Mouse (Mus musculus) gastrocnemius, postnatal 25 days (tissue): ENCODE measurements around the gene Josd2. TPM values are rescaled to one million over a fixed set of nuclear protein-coding genes. Genes with fewer than 3 reads are reported as not detected.

Experiments used
- DNase-seq: peaks from one replicate; pipeline ENCODE4 v3.0.0; 2022
- long read RNA-seq, 2 experiments: library from polyadenylated mRNA; stranded (forward); transcript quantifications; one replicate each; pipeline ENCODE4 v2.0.0; 2021
- total RNA-seq, 2 experiments: library from RNA; stranded (reverse); gene quantifications; 1 replicate in 1 of 2; 2 replicates in 1 of 2; pipeline ENCODE4 v1.2.3; 2021

Gene Josd2
- 10 to 100 TPM; 62.8 to 69.1 TPM for total RNA-seq
- long read RNA-seq, experiment 1, transcript Josd2-204 (5 exons, 864 nt) = major isoform, 37 of 71 reads
- long read RNA-seq, experiment 1, transcript Josd2-203 (6 exons, 922 nt) = minor isoform, 6 of 71 reads
- long read RNA-seq, experiment 1, partial matches to known transcripts = 10 of 71 reads
- long read RNA-seq, experiment 1, other reads (novel, unspliced or antisense) = 8 of 71 reads
- long read RNA-seq, experiment 2, transcript Josd2-204 (5 exons, 864 nt) = major isoform, 31 of 51 reads
- long read RNA-seq, experiment 2, partial matches to known transcripts = 4 of 51 reads
- long read RNA-seq, experiment 2, other reads (novel, unspliced or antisense) = 6 of 51 reads

GRCm38 (mm10) chr7:44467811-44468411, at the start of gene Josd2:
Josd2 (plus strand) TSS chr7:44467980.
- peak; percentile 97 for DNase-seq

- no peak for DNase-seq
Observed at GRCm38 (mm10) chr7:44427666-44428065, 40.1 kb upstream of the Josd2 start.

GRCm38 (mm10) chr7:44428171-44428950, 39.4 kb upstream of the Josd2 start:
- DNase-seq = no peak

GRCm38 (mm10) chr7:44428968-44429521, 38.7 kb upstream of the Josd2 start, which contains the start of gene Lrrc4b:
Lrrc4b (plus strand) TSS chr7:44429018.
- DNase-seq = no peak

GRCm38 (mm10) chr7:44429534-44430488, 38.0 kb upstream of the Josd2 start:
- no peak for DNase-seq

- no peak for DNase-seq
Observed at GRCm38 (mm10) chr7:44432550-44432949, 35.2 kb upstream of the Josd2 start.

- no peak for DNase-seq
Observed at GRCm38 (mm10) chr7:44433371-44433770, 34.4 kb upstream of the Josd2 start.

GRCm38 (mm10) chr7:44434089-44434488, 33.7 kb upstream of the Josd2 start:
- DNase-seq = no peak

- DNase-seq = no peak
Observed at GRCm38 (mm10) chr7:44435796-44436195, 32.0 kb upstream of the Josd2 start.

GRCm38 (mm10) chr7:44436267-44436666, 31.5 kb upstream of the Josd2 start:
- no peak for DNase-seq

GRCm38 (mm10) chr7:44437188-44437587, 30.6 kb upstream of the Josd2 start:
- no peak for DNase-seq

GRCm38 (mm10) chr7:44437933-44438332, 29.8 kb upstream of the Josd2 start:
- no peak for DNase-seq

- DNase-seq = no peak
Observed at GRCm38 (mm10) chr7:44439696-44440095, 28.1 kb upstream of the Josd2 start.

GRCm38 (mm10) chr7:44440479-44440878, 27.3 kb upstream of the Josd2 start:
- no peak for DNase-seq

- no peak for DNase-seq
Observed at GRCm38 (mm10) chr7:44441180-44441579, 26.6 kb upstream of the Josd2 start.

- DNase-seq = no peak
Observed at GRCm38 (mm10) chr7:44441648-44442109, 26.1 kb upstream of the Josd2 start.

- DNase-seq = no peak
Observed at GRCm38 (mm10) chr7:44442407-44442821, 25.4 kb upstream of the Josd2 start.

GRCm38 (mm10) chr7:44443268-44444173, 24.3 kb upstream of the Josd2 start:
- DNase-seq = no peak

GRCm38 (mm10) chr7:44444886-44445527, 22.8 kb upstream of the Josd2 start:
- no peak for DNase-seq

- no peak for DNase-seq
Observed at GRCm38 (mm10) chr7:44445528-44445923, 22.3 kb upstream of the Josd2 start.
